Mouse (Mus musculus) intestine, embryonic 15.5 days (tissue): ENCODE measurements around the gene Hebp2. TPM values are rescaled to one million over a fixed set of nuclear protein-coding genes. Genes with fewer than 3 reads are reported as not detected.

Experiments
- ATAC-seq: fragments of 200-750 bp; cut with Nextera tagmentation; 2 replicates; pipeline ENCODE4 v1.8.0; 2017; ENCODE audit warnings: moderate TSS enrichment, moderate library complexity
- H3K27ac ChIP-seq: fragments of 300-500 bp; sonication (generic); 2 replicates; pipeline ENCODE4 v1.5.1; 2015; ENCODE audit warnings: mild to moderate bottlenecking, inconsistent platforms
- H3K27me3 ChIP-seq: fragments of 300-500 bp; sonication (generic); replicated peaks from 2 replicates; pipeline ENCODE4 v1.6.1; 2015; ENCODE audit warnings: inconsistent platforms
- H3K36me3 ChIP-seq: fragments of 300-500 bp; sonication (generic); 2 replicates; pipeline ENCODE4 v1.6.1; 2015; ENCODE audit warnings: inconsistent platforms
- H3K4me1 ChIP-seq: fragments of 300-500 bp; sonication (generic); replicated peaks from 2 replicates; pipeline ENCODE4 v1.6.1; 2015; ENCODE audit warnings: inconsistent platforms
- H3K4me2 ChIP-seq: fragments of 300-500 bp; sonication (generic); replicated peaks from 2 replicates; pipeline ENCODE4 v1.6.1; 2015; ENCODE audit warnings: mild to moderate bottlenecking, inconsistent platforms
- H3K4me3 ChIP-seq: fragments of 300-500 bp; sonication (generic); replicated peaks from 2 replicates; pipeline ENCODE4 v1.5.1; 2015; ENCODE audit warnings: inconsistent platforms
- H3K9ac ChIP-seq: fragments of 300-500 bp; sonication (generic); 2 replicates; pipeline ENCODE4 v1.6.1; 2015; ENCODE audit warnings: inconsistent platforms
- H3K9me3 ChIP-seq: fragments of 300-500 bp; sonication (generic); 2 replicates; pipeline ENCODE4 v1.6.1; 2016; ENCODE audit warnings: inconsistent platforms
- WGBS: fragments of 180-500 bp; shearing (Covaris S2); methylation state at CpG from one replicate; pipeline ENCODE4 v1.1.7; 2015; 5-methylcytosine and 5-hydroxymethylcytosine counted together
- polyA plus RNA-seq: library from polyadenylated mRNA; unstranded; fragments of >200 nt; fragmentation: Nextera tagmentation; extraction: Ambion mirVana; gene quantifications from 2 replicates; pipeline ENCODE4 v1.2.1, GENCODE M21; 2015

Hebp2 gene
- polyA plus RNA-seq, 1 experiment from 2014 or later = 9.0 TPM

GRCm38 (mm10) chr10:18530161-18530560 is 15.7 kb downstream of the Hebp2 start:
- Histone ChIP-seq H3K36me3 (peaks cover 11% of the 10 kb centered on the region), H3K4me2 (no peak overlapping the region), H3K9ac (no peak overlapping the region), H3K27me3 (no peaks in the 10 kb centered on the region), H3K4me3 (no peak overlapping the region), H3K27ac (no peak overlapping the region), H3K4me1 (0 out of 2 replicates have a peak, but pooled peaks cover 7% of the 10 kb centered on the region), H3K9me3 (no peaks in the 10 kb centered on the region)
- WGBS = 94% methylated on average over 4 of the region's 4 CpGs
- no peak for ATAC-seq

- Histone ChIP-seq H3K4me1 (0 out of 2 replicates have a peak, but pooled peaks cover 7% of the 10 kb centered on the region), H3K36me3 (peaks cover 17% of the 10 kb centered on the region), H3K4me3 (no peak overlapping the region), H3K4me2 (no peak overlapping the region), H3K9ac (no peak overlapping the region), H3K27ac (no peak overlapping the region), H3K27me3 (no peaks in the 10 kb centered on the region), H3K9me3 (no peaks in the 10 kb centered on the region)
- WGBS = 78% methylated on average over 4 of the region's 4 CpGs
- ATAC-seq = no peak
Observed at GRCm38 (mm10) chr10:18529177-18529576, 16.7 kb downstream of the Hebp2 start.

- no peaks in the 10 kb centered on the region for H3K27me3 ChIP-seq
- H3K9me3 ChIP-seq = no peaks in the 10 kb centered on the region
- WGBS = 49% methylated on average over 5 of the region's 5 CpGs
- H3K9ac ChIP-seq = no peak overlapping the region
- no peak overlapping the region for H3K4me2 ChIP-seq
- no peak for ATAC-seq
- no peak overlapping the region for H3K4me3 ChIP-seq
- no peak overlapping the region for H3K27ac ChIP-seq
- 0 out of 2 replicates have a peak, but pooled peaks cover 7% of the 10 kb centered on the region for H3K4me1 ChIP-seq
- H3K36me3 ChIP-seq = peaks cover 17% of the 10 kb centered on the region
Observed at GRCm38 (mm10) chr10:18528475-18528874, 17.4 kb downstream of the Hebp2 start.

- H3K9me3 ChIP-seq = no peaks in the 10 kb centered on the region
- H3K27ac ChIP-seq = no peak overlapping the region
- H3K9ac ChIP-seq = no peak overlapping the region
- ATAC-seq = no peak
- H3K4me2 ChIP-seq = no peak overlapping the region
- H3K4me3 ChIP-seq = no peak overlapping the region
- WGBS = 63% methylated on average over 7 of the region's 7 CpGs
- no peaks in the 10 kb centered on the region for H3K27me3 ChIP-seq
- H3K36me3 ChIP-seq = peaks cover 17% of the 10 kb centered on the region
- 0 out of 2 replicates have a peak, but pooled peaks cover 7% of the 10 kb centered on the region for H3K4me1 ChIP-seq
Observed at GRCm38 (mm10) chr10:18527766-18528165, 18.1 kb downstream of the Hebp2 start.

GRCm38 (mm10) chr10:18526851-18527675 is 18.8 kb downstream of the Hebp2 start:
- WGBS = 67% methylated on average over 20 of the region's 20 CpGs
- no peak overlapping the region for H3K4me3 ChIP-seq
- H3K4me1 ChIP-seq = 0 out of 2 replicates have a peak, but pooled peaks cover 7% of the 10 kb centered on the region
- H3K27ac ChIP-seq = no peak overlapping the region
- H3K4me2 ChIP-seq = no peak overlapping the region
- H3K9ac ChIP-seq = no peak overlapping the region
- H3K27me3 ChIP-seq = no peaks in the 10 kb centered on the region
- H3K36me3 ChIP-seq = peaks cover 17% of the 10 kb centered on the region
- H3K9me3 ChIP-seq = no peaks in the 10 kb centered on the region
- 0 out of 2 replicates have a peak, but pooled peaks have one; percentile 13 for ATAC-seq

GRCm38 (mm10) chr10:18526184-18526850 is 19.6 kb downstream of the Hebp2 start:
- no peak overlapping the region for H3K27ac ChIP-seq
- WGBS = 80% methylated on average over 22 of the region's 22 CpGs
- no peaks in the 10 kb centered on the region for H3K27me3 ChIP-seq
- 0 out of 2 replicates have a peak, but pooled peaks cover 7% of the 10 kb centered on the region for H3K4me1 ChIP-seq
- H3K9me3 ChIP-seq = no peaks in the 10 kb centered on the region
- H3K4me2 ChIP-seq = no peak overlapping the region
- H3K9ac ChIP-seq = no peak overlapping the region
- H3K36me3 ChIP-seq = peaks cover 10% of the 10 kb centered on the region
- 0 out of 2 replicates have a peak, but pooled peaks have one; percentile 45 for ATAC-seq
- no peak overlapping the region for H3K4me3 ChIP-seq

- Histone ChIP-seq H3K27me3 (no peaks in the 10 kb centered on the region), H3K9me3 (no peaks in the 10 kb centered on the region), H3K9ac (no peak overlapping the region), H3K4me3 (no peak overlapping the region), H3K36me3 (peaks cover 8% of the 10 kb centered on the region; the same call in 1 of the 2 replicates), H3K27ac (no peak overlapping the region), H3K4me2 (no peak overlapping the region), H3K4me1 (0 out of 2 replicates have a peak, but pooled peaks cover 7% of the 10 kb centered on the region)
- ATAC-seq = peak; percentile 39; the same call in 1 of the 2 replicates
- WGBS = 56% methylated on average over 9 of the region's 9 CpGs
Observed at GRCm38 (mm10) chr10:18525726-18526125, 20.1 kb downstream of the Hebp2 start.

- H3K9me3 ChIP-seq = no peaks in the 10 kb centered on the region
- no peaks in the 10 kb centered on the region for H3K27me3 ChIP-seq
- no peak for ATAC-seq
- no peak overlapping the region for H3K4me3 ChIP-seq
- peaks cover 8% of the 10 kb centered on the region; the same call in 1 of the 2 replicates for H3K36me3 ChIP-seq
- H3K4me1 ChIP-seq = 0 out of 2 replicates have a peak, but pooled peaks cover 7% of the 10 kb centered on the region
- WGBS = 88% methylated on average over 15 of the region's 15 CpGs
- H3K9ac ChIP-seq = no peak overlapping the region
- no peak overlapping the region for H3K4me2 ChIP-seq
- no peak overlapping the region for H3K27ac ChIP-seq
Observed at GRCm38 (mm10) chr10:18525311-18525710, 20.6 kb downstream of the Hebp2 start.

- H3K36me3 ChIP-seq = peaks cover 8% of the 10 kb centered on the region; the same call in 1 of the 2 replicates
Observed at GRCm38 (mm10) chr10:18522556-18522955, 23.3 kb downstream of the Hebp2 start.

GRCm38 (mm10) chr10:18511496-18511895 is 34.4 kb downstream of the Hebp2 start:
- ATAC-seq = no peak
- Histone ChIP-seq H3K4me2 (no peak overlapping the region), H3K4me3 (no peak overlapping the region), H3K9ac (no peak overlapping the region), H3K9me3 (no peaks in the 10 kb centered on the region), H3K27ac (no peak overlapping the region), H3K27me3 (no peaks in the 10 kb centered on the region), H3K36me3 (no peaks in the 10 kb centered on the region), H3K4me1 (peaks cover 7% of the 10 kb centered on the region; the same call in 1 of the 2 replicates)
- WGBS = 87% methylated on average over 11 of the region's 11 CpGs

More at GRCm38 (mm10) chr10:18522556-18522955, 23.3 kb downstream of the Hebp2 start:
- Histone ChIP-seq H3K4me1 (0 out of 2 replicates have a peak, but pooled peaks cover 7% of the 10 kb centered on the region), H3K27me3 (no peaks in the 10 kb centered on the region), H3K4me3 (no peak overlapping the region), H3K9ac (no peak overlapping the region), H3K4me2 (no peak overlapping the region), H3K27ac (no peak overlapping the region), H3K9me3 (no peaks in the 10 kb centered on the region)
- 68% methylated on average over 2 of the region's 2 CpGs for WGBS
- ATAC-seq = no peak

GRCm38 (mm10) chr10:18510663-18511062 is 35.2 kb downstream of the Hebp2 start:
- Histone ChIP-seq H3K9me3 (no peaks in the 10 kb centered on the region), H3K27ac (no peak overlapping the region), H3K4me1 (peaks cover 7% of the 10 kb centered on the region; the same call in 1 of the 2 replicates), H3K4me2 (no peak overlapping the region), H3K27me3 (no peaks in the 10 kb centered on the region), H3K9ac (no peak overlapping the region), H3K36me3 (no peaks in the 10 kb centered on the region), H3K4me3 (no peak overlapping the region)
- 76% methylated on average over 3 of the region's 3 CpGs for WGBS
- ATAC-seq = no peak

GRCm38 (mm10) chr10:18508586-18508985 is 37.3 kb downstream of the Hebp2 start:
- ATAC-seq = peak; percentile 60
- H3K4me2 ChIP-seq = no peak overlapping the region
- WGBS = 67% methylated on average over 1 of the region's 1 CpGs
- H3K9me3 ChIP-seq = no peaks in the 10 kb centered on the region
- no peaks in the 10 kb centered on the region for H3K27me3 ChIP-seq
- H3K27ac ChIP-seq = peak overlapping the region; percentile 54
- no peak overlapping the region for H3K4me3 ChIP-seq
- peaks cover 7% of the 10 kb centered on the region; the same call in 1 of the 2 replicates for H3K4me1 ChIP-seq
- no peak overlapping the region for H3K9ac ChIP-seq
- H3K36me3 ChIP-seq = no peaks in the 10 kb centered on the region
